Mouse (Mus musculus): ENCODE measurements around the gene Ankfn1. TPM values are rescaled to one million over a fixed set of nuclear protein-coding genes. Genes with fewer than 3 reads are reported as not detected.
A peak's percentile ranks its signal among the peaks of the same experiment; 100 is the strongest.

Ankfn1 gene
- polyA plus RNA-seq, 1 experiment from 2014 or later: 0.02 TPM

DNA sequence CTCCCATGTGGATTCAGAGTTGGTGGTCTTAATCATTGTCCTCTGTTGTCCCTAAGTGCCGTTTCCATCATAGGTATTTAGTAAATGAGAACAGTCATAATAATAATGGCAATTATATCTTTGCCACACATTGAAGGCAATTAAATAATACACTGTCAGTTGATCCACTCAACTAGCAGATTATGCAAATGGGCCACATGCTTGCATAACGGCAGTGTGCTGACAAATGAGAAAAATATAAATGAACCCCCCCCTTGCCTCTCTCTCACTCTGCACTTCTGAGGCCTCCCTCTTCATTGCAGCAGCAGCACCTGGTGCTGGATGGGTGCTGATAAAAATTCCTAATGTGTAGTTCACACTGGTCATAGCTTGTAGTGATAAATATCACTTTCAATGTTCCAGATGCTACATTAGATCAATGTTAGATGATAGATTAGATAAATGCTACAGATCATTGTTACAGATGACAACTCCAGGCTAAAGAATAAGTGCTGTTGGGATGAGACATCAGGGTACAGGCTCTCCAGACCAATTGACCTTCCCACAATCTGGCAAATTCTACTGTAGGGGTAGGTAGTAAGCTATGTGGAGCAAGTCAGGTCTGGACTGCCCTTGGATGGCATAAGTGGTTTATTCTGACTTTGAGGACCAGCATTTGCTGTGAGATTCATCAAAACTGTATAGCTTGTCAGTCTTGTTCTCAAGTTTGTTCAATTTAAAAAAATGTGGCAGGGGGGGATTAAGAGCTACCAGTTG lies 12.3 kb downstream of the Ankfn1 start:
- Histone ChIP-seq H3K9ac (no peak overlapping the region), H3K36me3 (no peaks in the 10 kb centered on the region), H3K27ac (no peak overlapping the region), H3K9me3 (replicated peaks) (no peaks in the 10 kb centered on the region), H3K4me1 (replicated peaks) (no peaks in the 10 kb centered on the region), H3K4me2 (no peak overlapping the region), H3K27me3 (no peaks in the 10 kb centered on the region), H3K4me3 (replicated peaks) (no peak overlapping the region)
- ATAC-seq (ENCODE audit: low read depth) (no peak), DNase-seq (no peak)
- 52% methylated on average over 2 of the region's 2 CpGs for WGBS (ENCODE audit: insufficient replicate concordance)

DNA sequence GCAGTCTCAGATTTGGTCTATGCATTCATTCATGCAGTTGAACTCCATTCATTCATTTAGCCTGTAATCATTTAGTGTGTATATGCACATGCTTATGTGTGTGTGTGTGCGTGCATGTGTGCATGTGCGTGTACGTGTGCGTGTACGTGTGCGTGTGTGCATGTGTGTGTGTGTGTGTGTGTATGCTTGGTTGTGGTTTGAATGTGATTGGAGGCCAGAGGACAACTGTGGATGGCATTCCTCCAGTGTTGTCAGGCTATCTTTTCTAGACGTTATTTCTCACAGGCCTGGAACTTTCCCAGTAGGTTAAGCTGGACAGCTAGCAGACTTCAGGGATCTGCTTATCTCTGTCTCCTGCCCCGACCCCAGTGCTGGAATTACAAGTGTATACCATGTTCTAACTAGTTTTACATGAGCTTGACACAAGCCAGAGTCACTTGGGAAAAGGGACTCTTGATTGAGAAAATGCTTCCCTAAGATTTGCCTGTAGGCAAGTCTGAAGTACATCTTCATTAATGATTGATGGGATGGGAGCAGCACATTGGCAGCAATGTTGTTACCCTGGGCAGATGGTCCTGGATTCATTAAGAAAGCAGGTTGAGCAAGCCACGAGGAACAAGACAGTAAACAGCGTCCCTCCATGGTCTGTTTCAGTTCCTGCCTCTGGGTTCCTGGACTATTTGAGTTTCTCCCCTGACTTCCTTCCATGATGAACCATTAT lies 43.3 kb downstream of the Ankfn1 start:
- Histone ChIP-seq H3K4me1 (replicated peaks) (no peaks in the 10 kb centered on the region), H3K4me2 (no peak overlapping the region), H3K27me3 (no peaks in the 10 kb centered on the region), H3K27ac (no peak overlapping the region), H3K36me3 (no peaks in the 10 kb centered on the region), H3K9ac (no peak overlapping the region), H3K4me3 (replicated peaks) (no peak overlapping the region), H3K9me3 (replicated peaks) (no peaks in the 10 kb centered on the region)
- WGBS (ENCODE audit: insufficient replicate concordance): 69% methylated on average over 10 of the region's 10 CpGs
- DNase-seq: no peak
- ATAC-seq (ENCODE audit: low read depth): no peak

DNA sequence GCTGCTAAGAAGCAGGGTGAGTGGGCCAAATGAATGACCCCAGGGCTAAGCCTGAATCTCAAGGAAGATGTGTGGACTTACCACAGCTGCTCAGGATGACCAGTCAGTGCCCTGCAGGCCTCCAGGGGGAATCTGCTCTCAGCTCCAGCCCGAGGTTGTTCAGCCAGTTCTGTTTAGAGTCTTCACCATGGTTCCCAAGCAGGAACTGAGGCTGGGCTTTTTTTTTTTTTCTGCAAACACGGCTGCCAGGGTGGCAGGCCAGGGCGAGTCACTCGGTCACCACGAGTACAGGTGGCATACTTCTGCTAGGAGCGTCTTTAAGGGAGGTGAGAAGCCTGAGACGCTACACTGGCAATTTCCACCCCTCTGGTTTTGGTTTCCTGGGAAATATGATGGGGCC lies 43.9 kb downstream of the Ankfn1 start:
- DNase-seq: no peak
- WGBS (ENCODE audit: insufficient replicate concordance): 57% methylated on average over 7 of the region's 7 CpGs
- Histone ChIP-seq H3K9ac (no peak overlapping the region), H3K4me3 (replicated peaks) (no peak overlapping the region), H3K4me1 (replicated peaks) (no peaks in the 10 kb centered on the region), H3K27ac (no peak overlapping the region), H3K27me3 (no peaks in the 10 kb centered on the region), H3K4me2 (no peak overlapping the region), H3K9me3 (replicated peaks) (no peaks in the 10 kb centered on the region), H3K36me3 (no peaks in the 10 kb centered on the region)
- ATAC-seq (ENCODE audit: low read depth): no peak

DNA sequence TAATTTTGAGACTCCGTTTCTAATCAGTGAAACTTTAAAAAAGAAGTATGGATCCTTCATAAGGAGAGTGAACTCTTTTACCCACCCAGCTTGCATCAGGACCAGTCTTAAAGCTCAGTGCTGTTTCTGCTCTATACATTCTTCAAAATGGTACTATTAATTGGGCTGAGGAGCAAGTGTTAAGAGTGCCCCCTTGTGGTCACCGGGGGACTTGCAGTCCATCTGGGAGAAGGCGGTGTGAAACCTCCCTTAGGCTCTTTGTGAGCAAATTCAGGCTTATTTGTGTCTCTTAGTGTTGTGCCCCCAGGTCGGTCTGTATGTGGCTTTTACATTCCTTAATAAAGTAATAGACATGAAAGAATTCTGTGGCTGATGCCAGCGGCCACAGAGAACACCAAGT lies 56.6 kb downstream of the Ankfn1 start:
- no peak overlapping the region for H3K27ac ChIP-seq
- no peaks in the 10 kb centered on the region for H3K9me3 ChIP-seq (replicated peaks)
- no peaks in the 10 kb centered on the region for H3K4me1 ChIP-seq (replicated peaks)
- no peak overlapping the region for H3K4me3 ChIP-seq (replicated peaks)
- no peaks in the 10 kb centered on the region for H3K36me3 ChIP-seq
- H3K9ac ChIP-seq: no peak overlapping the region
- H3K27me3 ChIP-seq: no peaks in the 10 kb centered on the region
- 14% methylated on average over 5 of the region's 5 CpGs for WGBS (ENCODE audit: insufficient replicate concordance)
- DNase-seq (peak; percentile 2), ATAC-seq (ENCODE audit: low read depth) (no peak)
- H3K4me2 ChIP-seq: no peak overlapping the region

DNA sequence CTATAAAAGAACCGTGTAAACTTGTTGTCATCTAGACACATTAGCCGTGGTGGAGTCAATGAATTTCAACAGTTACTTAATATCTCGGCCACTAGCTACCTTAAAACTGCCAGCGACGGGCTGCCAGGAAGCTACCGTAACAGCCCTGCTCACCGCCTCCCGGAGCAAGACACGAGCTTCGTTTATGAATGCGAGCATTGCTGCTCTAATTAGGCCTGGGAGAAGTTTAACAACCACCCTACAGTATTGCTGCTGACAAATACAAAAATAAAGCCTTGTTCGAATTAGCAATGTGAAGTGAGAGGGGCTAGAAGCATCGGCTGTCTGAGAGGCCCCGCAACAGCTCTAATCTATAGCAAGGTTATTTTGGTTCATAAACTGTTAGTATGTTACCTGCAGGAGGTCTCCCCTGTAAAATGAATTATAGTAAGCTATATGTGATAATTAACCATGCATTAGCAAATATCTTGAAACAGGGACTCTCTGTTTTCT lies 58.9 kb downstream of the Ankfn1 start:
- no peaks in the 10 kb centered on the region for H3K27me3 ChIP-seq
- WGBS (ENCODE audit: insufficient replicate concordance): 75% methylated on average over 14 of the region's 14 CpGs
- H3K4me2 ChIP-seq: no peak overlapping the region
- H3K27ac ChIP-seq: no peak overlapping the region
- H3K9me3 ChIP-seq (replicated peaks): no peaks in the 10 kb centered on the region; the same call in 1 of the 2 replicates
- DNase-seq (no peak), ATAC-seq (ENCODE audit: low read depth) (no peak)
- H3K4me1 ChIP-seq (replicated peaks): no peaks in the 10 kb centered on the region
- H3K36me3 ChIP-seq: no peaks in the 10 kb centered on the region
- no peak overlapping the region for H3K9ac ChIP-seq
- no peak overlapping the region for H3K4me3 ChIP-seq (replicated peaks)

DNA sequence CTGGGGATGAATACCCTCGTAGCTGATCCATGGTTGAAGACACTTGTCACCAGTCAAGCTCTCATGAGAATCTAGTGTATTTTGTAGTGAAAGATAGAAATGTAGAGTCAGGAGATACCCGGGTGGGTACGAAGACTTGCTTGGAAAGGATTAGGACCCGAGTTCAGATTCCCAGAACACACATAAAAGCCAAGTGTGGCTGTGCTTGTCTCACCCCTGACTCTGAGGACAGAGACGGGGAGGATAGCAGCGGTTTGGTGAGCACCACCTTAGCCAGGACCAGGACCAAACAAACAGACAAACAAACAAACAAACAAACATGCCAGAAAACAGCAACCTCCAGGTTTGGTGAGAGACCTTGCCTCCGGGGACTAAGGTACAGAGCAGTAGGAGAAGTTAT lies 61.1 kb downstream of the Ankfn1 start:
- no peak overlapping the region for H3K4me3 ChIP-seq (replicated peaks)
- H3K4me2 ChIP-seq: no peak overlapping the region
- H3K36me3 ChIP-seq: no peaks in the 10 kb centered on the region
- H3K9me3 ChIP-seq (replicated peaks): no peaks in the 10 kb centered on the region; the same call in 1 of the 2 replicates
- 62% methylated on average over 7 of the region's 7 CpGs for WGBS (ENCODE audit: insufficient replicate concordance)
- ATAC-seq (ENCODE audit: low read depth): no peak
- H3K27ac ChIP-seq: no peak overlapping the region
- no peaks in the 10 kb centered on the region for H3K27me3 ChIP-seq
- H3K4me1 ChIP-seq (replicated peaks): no peaks in the 10 kb centered on the region
- H3K9ac ChIP-seq: no peak overlapping the region
- DNase-seq: no peak

DNA sequence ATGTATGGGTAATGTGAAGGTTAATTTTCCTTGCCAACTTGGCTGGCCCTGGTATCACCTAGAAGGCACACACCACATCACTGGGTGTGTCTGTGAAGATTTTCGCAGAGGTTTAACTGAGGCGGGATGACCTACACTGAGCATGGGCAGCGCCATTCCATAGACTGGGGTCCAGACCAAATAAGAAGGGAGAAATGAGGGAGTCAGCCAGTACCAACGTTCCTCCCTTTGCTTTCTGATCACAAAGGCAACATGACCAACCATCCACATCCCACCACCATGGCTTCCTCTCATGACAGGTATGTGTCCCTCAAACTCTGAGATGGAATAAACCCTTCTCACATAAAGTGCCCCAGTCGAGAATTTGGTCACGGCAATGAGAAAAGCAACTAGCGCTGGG lies 68.9 kb downstream of the Ankfn1 start:
- Histone ChIP-seq H3K9me3 (replicated peaks) (no peaks in the 10 kb centered on the region), H3K36me3 (no peaks in the 10 kb centered on the region), H3K4me1 (replicated peaks) (no peaks in the 10 kb centered on the region), H3K27ac (no peak overlapping the region), H3K27me3 (no peaks in the 10 kb centered on the region), H3K9ac (no peak overlapping the region), H3K4me3 (replicated peaks) (no peak overlapping the region), H3K4me2 (no peak overlapping the region)
- WGBS (ENCODE audit: insufficient replicate concordance): 67% methylated on average over 7 of the region's 7 CpGs
- no peak for ATAC-seq (ENCODE audit: low read depth)
- DNase-seq: no peak

DNA sequence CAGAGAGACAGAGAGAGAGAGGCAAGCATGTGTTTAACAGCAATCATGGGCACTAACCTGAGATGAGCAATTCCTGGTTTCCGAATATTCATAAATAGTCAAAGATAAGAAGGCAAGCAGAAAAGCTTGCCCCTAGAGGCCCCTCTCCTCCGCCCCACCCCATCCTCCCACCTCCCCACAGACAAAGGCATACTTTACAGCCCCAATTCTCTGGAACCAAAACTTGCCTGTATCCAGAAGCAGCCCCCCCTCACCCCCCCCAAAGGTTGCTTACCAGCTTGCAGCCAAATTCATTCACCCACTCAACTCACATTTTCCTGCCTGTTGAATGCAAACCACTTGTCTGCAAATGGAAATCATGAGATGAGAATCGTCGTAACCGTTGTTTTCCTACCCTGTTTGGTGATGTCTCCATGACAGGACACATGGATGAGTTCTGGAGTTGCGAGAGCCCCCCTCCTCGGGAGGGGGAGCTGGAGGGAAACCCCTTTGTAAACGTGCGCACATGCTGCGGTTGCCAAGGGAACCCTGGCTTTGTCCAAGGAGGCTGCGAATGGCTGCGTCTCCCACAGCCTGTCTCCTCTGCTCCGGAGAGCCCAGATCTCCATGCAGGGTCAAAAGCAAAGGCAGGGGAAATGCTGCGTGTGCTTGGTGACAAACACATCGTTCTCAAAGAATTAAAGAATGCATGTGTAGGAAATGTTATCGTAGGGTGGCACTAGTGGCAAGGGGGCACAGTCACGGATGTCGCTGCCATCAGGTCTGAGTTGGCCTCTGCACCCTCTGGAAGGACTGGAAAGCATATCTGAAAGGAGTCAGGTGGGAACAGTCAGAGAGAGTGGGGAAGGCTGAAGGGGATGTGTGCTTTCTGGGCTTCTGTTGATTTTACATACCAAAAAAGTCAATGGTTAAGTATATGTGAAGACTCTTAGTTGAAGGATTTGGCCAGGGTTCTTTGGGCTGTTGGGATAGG lies 80.7 kb downstream of the Ankfn1 start:
- H3K9me3 ChIP-seq (replicated peaks): no peaks in the 10 kb centered on the region
- WGBS (ENCODE audit: insufficient replicate concordance): 55% methylated on average over 18 of the region's 18 CpGs
- H3K9ac ChIP-seq: no peak overlapping the region
- no peaks in the 10 kb centered on the region for H3K27me3 ChIP-seq
- DNase-seq (no peak), ATAC-seq (ENCODE audit: low read depth) (no peak)
- H3K4me2 ChIP-seq: no peak overlapping the region
- H3K4me1 ChIP-seq (replicated peaks): no peaks in the 10 kb centered on the region
- H3K27ac ChIP-seq: no peak overlapping the region
- no peak overlapping the region for H3K4me3 ChIP-seq (replicated peaks)
- H3K36me3 ChIP-seq: no peaks in the 10 kb centered on the region

DNA sequence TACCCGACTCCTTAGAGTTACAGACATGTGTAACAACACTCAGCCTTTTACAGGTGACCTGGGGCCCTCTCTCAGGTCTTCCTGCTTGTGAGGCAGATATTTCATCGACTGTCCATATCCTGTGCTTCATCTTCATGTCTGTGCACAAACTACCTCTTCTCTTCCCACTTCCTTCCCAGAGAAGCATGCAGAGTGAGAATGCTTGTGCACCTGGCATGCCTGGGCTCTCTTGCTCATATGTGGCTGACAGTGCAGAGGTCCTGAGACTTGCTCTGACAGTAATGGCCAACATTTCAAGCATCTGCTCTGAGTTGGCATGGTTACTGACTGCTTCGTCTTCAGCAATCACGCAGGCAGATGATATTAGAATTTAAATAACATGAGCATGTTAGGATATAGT lies 83.8 kb downstream of the Ankfn1 start:
- no peaks in the 10 kb centered on the region for H3K36me3 ChIP-seq
- H3K9me3 ChIP-seq (replicated peaks): no peaks in the 10 kb centered on the region
- no peak overlapping the region for H3K4me3 ChIP-seq (replicated peaks)
- WGBS (ENCODE audit: insufficient replicate concordance): 50% methylated on average over 4 of the region's 4 CpGs
- ATAC-seq (ENCODE audit: low read depth): no peak
- no peak overlapping the region for H3K9ac ChIP-seq
- H3K27ac ChIP-seq: no peak overlapping the region
- H3K27me3 ChIP-seq: no peaks in the 10 kb centered on the region
- no peak overlapping the region for H3K4me2 ChIP-seq
- no peak for DNase-seq
- no peaks in the 10 kb centered on the region for H3K4me1 ChIP-seq (replicated peaks)

DNA sequence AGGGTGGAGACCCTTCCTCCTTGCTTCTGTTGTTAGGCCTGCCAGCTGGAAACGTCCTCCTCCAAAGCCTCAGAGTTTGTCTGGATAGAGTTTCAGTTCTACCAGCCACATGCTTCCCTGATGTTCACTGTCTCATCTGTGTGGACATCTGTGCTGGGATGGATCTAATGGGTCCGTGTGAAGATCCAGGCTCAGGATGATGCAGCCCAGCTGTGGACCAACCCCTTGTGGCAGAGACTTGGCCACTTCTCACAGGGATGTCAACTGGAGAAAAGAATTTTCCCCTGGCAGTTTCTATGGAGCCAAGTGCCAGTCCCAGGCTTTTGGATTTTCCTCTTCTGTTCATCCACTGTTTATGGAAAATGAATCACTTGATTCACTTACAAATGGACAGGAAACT lies 100.5 kb downstream of the Ankfn1 start:
- Histone ChIP-seq H3K9me3 (replicated peaks) (no peaks in the 10 kb centered on the region), H3K4me1 (replicated peaks) (no peaks in the 10 kb centered on the region), H3K36me3 (no peaks in the 10 kb centered on the region), H3K27ac (no peak overlapping the region), H3K9ac (no peak overlapping the region), H3K27me3 (no peaks in the 10 kb centered on the region), H3K4me2 (no peak overlapping the region), H3K4me3 (replicated peaks) (no peak overlapping the region)
- WGBS (ENCODE audit: insufficient replicate concordance): 52% methylated on average over 2 of the region's 2 CpGs
- ATAC-seq (ENCODE audit: low read depth) (no peak), DNase-seq (no peak)

DNA sequence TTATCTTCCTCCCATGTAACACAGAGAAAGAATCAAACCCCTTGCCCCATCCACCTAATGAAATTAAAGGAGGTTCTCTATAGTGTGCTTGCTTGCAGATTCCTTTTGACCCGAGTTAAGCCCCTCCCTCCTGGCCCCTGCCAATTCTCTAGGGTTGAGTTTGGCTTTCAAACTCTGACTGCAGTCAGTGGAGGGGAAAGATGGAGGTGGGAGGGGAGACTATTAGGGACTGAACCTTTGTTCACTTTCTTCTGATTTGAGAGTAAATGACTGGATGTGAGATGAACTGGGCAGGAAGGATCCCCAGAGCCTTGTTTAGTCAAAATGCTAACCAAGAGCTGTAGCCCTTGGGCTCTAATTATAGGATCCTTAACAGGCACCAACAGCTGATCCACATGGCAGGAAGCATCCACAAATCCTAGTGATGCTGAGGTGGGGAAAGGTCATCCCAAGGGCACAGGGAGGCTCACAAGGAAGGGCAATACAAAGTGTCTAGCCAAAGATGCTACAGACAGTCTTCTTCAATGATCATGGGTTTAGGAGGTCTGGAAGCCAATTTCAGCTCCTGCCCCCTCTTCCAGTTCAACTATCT lies 103.4 kb downstream of the Ankfn1 start:
- no peaks in the 10 kb centered on the region for H3K36me3 ChIP-seq
- WGBS (ENCODE audit: insufficient replicate concordance): 14% methylated on average over 1 of the region's 1 CpGs
- ATAC-seq (ENCODE audit: low read depth) (no peak), DNase-seq (no peak)
- H3K4me2 ChIP-seq: no peak overlapping the region
- no peaks in the 10 kb centered on the region for H3K27me3 ChIP-seq
- H3K9me3 ChIP-seq (replicated peaks): no peaks in the 10 kb centered on the region
- H3K9ac ChIP-seq: no peak overlapping the region
- no peak overlapping the region for H3K27ac ChIP-seq
- H3K4me1 ChIP-seq (replicated peaks): no peaks in the 10 kb centered on the region
- H3K4me3 ChIP-seq (replicated peaks): no peak overlapping the region

All from liver, embryonic 13.5 days (tissue).